Mouse (Mus musculus): Measurements from ENCODE around the gene Mgmt.
A peak's percentile ranks its signal among the peaks of the same experiment; 100 is the strongest.

Mgmt gene

DNA sequence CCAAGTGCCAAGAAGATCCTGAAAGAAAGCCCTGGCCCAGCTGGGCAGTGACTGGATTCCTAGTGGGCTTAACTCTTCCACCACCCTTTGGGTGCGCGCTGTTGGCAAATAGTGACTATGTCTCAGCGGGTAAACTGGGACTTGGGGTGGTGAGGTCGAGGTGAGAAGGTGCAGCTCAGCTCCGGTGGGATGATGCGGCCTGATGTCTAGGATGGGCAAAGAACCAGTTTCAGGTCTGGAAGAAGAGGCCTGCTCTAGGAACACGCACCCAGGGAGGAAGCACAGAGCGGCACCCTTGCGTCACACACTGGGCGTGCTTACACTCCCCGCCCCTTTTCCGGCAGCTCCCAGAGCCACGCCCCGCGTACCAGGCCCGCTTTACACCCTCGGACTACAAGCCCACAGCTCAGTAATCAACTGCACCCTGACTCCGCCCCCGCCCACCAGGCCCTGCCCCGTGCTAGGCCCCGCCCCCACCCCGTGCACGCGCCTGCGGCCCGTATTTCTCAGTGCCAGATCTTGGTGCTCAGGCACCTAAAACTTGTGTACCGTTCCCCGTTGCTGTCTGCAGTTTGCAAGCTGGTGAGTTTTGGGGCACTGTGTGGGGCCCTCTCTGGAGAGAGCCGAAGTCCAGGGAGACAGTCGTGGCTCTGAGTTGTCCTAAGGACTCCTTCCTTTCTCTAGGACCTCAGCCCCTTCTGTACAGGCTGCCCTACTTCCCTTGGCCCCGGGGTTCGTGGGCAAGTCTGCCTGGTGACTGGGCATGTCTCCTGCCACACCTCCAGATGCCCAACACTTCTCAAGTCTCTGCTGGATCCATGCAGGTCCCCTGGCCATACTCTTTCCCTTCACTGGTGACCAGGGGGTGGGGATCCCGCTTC lies at the start of gene Mgmt:
Mgmt (plus strand) TSS at position 509 of the 881 bp plus-strand sequence.
- peak; percentile 89 for DNase-seq (ENCODE audit: low read depth, low spot score)

DNA sequence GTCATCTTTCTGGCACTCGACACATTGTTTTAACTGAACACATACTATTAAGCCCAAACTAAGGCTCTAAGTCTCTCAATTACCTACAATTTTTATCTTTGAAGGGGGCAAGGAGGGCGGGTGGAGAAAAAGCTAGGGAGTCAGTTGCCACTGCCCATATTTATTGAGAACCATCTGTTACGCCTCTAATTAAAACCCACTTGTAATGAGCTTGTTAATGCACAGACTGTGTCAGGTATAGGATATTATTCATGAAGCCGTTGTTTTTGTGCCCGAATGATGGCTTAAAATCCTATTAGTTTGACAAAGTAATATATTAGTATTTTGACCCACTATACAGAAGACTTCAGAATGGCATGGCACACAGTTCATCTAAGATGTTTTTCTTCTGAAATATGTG lies 49.6 kb upstream of the Mgmt start:
- DNase-seq (ENCODE audit: low read depth, low spot score) = no peak

DNA sequence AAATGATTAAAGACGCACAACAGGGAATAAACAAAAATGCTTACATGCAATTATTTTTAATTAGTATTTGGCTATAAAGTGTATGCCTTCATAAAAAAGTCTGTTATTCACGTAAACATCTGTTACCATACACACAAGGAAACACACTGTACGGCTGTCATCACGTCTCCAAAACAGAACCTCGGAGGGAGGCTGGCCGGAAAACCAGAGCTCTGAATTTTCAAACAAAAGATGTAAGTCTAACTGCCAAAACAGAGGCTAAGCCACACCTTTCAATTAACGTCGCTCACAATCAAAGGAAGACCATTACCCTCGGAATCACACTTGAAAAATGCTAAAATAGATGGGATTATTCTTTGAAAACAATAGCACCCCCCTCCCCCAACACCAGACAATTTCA lies 49.1 kb upstream of the Mgmt start:
- no peak for DNase-seq (ENCODE audit: low read depth, low spot score)

DNA sequence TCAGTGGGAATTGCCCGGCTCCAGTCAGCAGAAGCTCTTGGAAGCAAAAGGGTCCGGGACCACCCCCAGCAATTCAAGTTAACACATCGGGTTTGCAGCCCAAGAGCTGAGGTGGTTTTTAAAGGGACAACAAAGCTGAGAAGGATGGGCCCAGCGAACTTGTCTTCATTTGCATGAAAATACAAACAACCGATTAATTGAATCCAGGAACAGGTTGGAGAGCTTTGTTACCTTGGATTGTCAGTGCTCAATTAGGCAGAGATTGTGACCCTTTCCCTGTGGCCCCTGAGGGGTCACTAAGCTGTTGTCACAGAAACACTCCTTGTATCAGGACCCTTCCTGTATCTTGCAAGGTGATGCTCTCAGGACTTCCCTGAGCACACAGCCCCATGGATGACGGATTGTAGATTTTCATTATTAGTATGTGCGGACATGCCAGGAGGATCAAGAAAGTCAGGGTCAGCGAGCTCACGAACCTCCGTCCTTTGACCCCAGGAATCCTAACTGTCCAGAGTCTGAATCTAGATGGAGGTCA lies 48.3 kb upstream of the Mgmt start:
- no peak for DNase-seq (ENCODE audit: low read depth, low spot score)

DNA sequence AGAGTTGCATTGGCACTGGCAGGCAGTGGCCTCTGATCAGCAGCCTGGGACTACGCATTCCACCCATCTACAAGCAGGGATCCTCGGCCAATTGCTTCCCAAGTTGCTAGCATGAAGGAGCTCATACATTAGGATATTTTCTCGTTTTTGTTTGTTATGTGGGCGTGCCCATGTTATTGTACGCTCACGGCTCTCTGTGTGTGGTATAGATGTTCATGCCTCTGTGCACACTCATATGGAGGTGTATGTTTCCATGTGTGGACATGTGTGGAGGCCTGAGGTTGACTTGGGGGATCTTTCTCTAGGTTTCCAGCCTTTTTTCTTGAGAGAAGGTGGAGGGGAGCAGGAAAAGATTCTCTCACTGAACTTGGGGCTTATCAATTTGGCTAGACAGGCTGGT lies 46.8 kb upstream of the Mgmt start:
- DNase-seq (ENCODE audit: low read depth, low spot score) = no peak

DNA sequence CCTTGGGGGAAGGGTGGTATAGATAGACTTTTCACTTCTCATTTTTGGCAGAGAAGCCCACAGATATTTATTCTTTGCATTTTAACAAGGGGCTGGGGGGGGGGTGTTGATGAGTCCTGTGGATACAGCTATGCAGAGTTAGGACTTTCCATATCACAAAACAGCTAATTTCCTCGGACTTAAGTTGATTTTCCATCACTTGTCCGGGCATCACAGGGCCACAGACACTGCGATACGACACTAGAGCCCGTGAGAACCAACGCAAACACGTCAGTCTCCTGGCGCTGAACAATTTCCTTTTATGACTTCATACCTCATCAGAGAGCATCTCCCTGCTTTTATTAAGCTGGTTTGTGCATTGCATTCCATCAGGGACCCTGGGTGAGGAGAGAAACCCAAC lies 45.7 kb upstream of the Mgmt start:
- no peak for DNase-seq (ENCODE audit: low read depth, low spot score)

DNA sequence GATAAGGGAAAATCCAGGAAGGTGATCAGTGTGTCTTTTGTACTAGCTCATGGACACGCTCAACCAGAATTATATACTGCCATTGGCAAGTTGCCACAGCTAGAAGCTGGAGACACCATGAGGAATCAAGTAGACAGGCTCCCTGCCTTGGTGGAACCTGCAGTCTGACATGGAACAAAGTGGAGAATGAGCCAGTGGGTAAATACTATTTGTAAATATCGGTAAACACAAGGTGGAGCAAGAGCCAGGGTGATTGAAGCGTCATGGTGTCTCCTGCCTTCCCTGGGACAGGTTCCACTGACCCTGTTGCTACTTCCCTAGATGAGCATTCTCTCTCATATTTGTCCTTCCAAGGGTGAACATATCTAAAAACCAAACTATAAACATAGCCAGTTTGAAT lies 44.6 kb upstream of the Mgmt start:
- DNase-seq (ENCODE audit: low read depth, low spot score) = no peak

DNA sequence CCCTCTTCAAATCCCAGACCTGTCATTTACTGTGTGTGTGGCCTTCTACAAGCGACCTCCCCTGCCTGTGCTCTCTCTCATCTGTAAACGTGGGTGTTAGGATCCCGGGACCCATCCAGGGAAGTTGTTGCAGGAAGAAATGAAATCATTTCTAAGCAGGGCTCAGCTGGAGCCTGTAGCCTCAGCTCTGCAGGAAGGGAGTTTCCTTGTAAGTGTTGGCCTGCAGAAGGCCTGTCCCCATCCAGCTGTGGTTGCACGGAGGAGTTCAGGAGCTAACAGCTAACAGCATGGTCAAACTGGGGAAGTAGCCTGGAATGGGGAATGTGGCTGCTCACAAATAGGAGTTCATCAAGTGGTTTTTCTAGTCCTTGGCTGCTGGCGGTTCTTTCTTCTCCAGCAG lies 44.1 kb upstream of the Mgmt start:
- peak; percentile 42 for DNase-seq (ENCODE audit: low read depth, low spot score)

DNA sequence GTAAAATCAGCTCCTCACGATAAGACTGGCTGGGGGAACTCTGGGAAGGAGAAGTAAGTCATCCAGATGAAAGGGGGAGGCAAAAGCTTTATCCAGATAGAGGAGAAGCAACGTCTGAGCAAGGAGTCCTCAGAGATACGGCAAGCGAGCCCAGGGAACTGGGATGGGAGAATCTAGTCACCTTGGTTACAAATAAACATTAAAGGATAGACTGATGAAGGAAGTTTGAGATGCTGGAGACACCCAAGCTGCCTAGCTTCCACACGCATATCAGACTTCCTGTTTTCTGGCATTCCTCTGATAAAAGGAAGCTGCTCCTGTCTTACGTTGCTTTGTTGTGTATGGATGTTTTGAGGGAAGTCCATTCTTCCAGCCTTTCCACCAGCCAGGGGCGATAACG lies 42.5 kb upstream of the Mgmt start:
- DNase-seq (ENCODE audit: low read depth, low spot score) = no peak

DNA sequence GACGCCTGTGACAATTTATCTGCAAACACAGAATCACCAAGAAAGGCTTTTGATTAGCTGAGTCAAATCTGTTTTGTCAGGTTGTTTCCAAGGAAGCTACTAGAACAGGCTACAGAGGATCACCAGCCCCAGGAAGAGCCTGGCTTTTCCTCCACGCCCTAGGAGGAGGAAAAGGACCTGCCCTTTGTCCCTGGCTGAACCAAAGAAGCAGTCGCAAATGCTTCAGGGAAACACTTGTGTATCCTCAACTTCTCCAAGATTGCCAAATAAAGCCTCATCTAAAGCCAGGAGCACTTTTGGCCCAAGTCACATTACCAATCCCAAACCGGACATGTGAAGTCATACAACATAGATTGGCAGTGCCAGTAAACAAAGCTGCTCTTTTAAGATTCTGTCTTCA lies 41.7 kb upstream of the Mgmt start:
- peak; percentile 18 for DNase-seq (ENCODE audit: low read depth, low spot score)

DNA sequence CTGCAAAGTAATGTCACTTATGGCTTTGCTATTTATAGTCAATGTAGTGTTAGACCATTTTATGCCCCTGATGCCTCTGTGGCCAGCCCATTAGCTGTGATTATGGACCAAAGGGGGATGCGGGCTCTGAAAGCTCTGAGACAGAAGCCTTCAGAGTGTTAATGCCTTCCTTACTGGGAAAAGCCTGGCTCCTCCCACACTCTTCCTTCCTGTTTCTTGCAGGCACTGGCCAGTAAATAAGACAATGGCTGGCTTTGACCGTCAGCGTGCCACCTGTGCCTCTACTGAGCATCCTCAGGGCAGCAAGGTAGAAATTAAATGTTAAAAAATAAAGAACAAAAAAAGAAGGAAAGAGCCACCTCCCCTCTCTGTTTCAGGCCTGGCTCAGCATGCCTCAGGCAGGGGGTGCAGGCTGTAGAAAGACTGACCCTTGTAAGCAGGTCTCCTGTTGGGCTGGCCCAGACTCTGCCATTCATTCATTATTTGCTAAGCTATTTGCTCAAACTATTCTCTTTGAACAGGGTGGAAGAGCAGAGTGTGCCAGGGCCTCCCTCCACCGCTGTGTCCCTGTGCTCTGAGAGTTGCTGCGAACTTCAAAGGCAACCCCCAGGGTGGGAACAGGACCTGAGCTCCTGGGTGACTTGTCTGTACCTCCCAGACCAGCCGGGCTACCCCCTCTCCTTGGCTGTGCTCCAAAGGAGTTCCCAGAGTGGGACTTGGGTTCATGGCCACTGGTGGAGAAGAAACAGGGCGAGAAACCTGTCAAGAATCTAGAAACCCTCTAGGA lies 29.5 kb upstream of the Mgmt start:
- no peak for DNase-seq (ENCODE audit: low read depth, low spot score)

DNA sequence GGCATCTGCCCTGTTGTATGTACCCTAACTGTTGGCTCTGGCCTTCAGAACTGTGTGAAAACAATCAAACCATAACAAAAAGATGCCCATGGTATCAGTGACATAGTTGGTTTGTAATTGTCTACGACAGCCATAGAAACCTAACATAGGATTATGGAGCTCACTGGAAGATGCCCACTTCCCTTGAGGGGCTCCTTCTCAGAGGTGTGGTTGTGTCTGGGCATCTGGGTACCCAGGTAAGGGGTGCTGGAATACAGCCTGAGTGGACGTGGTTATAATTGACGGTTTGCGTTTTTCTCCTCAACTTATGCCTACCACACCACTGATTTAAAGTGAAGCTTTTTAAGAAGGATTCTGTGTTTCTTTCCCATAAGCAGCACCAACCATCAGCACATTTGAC lies 28.5 kb upstream of the Mgmt start:
- no peak for DNase-seq (ENCODE audit: low read depth, low spot score)

DNA sequence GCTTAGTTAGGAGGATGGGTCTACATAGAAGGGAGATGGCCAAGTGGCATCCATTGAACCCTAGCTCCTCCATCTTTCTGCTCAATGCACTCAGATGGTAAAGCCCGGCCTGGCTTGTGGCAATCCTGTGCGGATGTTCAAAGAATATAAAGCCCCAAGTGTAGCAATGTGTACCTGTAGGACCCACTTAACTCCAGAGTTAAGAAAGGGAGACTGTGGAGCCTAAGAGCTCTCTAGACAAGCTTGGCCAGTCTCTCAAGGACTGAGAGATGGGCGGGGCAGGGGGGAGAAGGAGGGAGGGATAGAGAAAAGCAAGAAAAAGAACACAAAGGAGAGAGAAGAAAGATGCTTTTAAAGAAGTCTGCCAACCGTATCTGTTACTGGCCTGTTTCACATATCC lies 27.9 kb upstream of the Mgmt start:
- no peak for DNase-seq (ENCODE audit: low read depth, low spot score)

DNA sequence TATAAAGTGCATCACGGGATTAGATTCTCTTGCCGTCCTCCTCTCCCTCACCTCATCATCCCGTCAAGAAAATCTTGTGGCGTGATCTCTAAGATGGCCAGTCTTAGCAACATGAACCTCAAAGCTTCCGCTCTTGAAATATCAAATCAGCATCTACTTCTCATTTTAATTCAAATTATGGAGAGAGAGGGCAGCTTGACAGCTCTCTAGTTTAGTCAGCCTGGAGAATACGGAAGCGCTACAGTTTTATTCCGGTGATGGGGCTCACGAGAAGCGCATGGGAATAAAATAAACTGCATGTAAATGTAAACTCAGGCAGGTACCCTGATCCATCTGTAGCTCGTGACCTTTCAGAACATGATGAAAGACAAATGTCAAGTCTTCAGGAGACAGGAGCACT lies 22.9 kb upstream of the Mgmt start:
- DNase-seq (ENCODE audit: low read depth, low spot score) = no peak

DNA sequence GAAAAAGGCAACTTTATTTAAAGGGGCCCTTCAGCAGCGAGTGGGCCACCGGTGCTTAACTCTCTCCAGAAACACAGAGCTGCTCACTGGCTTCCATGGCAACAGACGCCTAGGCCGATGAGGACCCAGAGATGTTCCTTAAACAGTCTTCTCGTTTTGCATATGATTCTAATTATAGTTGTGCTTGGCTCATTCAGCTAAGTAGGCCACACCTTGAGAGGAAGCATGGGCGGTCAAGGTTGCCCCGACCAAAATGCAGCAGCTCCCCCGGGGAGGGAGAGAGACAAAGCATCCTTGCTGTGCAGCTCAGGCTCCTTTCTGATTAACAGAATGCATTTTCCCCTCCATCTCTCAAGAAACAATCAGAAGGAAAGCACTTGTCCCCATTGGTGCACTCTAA lies 22.4 kb upstream of the Mgmt start:
- DNase-seq (ENCODE audit: low read depth, low spot score) = no peak

DNA sequence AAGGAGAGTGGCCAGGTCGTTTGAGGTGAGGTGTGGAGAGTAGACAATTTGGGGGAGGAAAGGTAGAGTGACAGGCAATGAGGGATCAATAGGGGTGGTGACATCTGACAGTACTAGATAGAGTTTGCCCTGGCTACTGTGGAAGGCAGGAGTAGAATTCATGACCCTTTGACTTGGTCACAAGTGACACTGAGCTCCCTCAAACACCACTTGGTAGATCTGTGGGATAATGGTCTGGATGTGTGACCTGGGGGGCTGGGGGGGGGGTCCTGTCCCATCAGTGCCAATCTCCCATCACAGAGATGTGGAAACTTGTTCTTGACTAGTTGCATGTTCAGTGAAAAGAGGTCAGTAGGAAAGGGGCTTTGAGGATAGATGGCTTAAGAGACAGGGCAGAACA lies 20.0 kb upstream of the Mgmt start:
- DNase-seq (ENCODE audit: low read depth, low spot score) = no peak

DNA sequence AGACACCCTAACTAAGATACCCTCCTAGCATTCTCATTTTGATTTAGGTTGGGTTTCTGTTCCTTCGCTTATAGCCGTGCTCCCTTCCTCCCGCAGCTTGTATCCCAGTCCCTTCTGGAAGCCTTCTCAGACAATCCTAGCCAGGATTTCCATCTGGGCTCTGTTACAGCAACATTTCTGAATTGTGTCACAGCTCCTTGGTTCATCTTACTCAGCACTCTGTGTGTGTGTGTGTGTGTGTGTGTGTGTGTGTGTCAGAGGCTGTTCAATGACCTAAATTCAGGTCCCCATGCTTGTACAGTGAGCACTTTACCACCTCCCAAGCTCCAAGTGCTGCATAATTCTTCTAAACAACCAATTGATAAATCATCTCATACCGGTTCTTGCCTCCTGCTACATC lies 14.0 kb upstream of the Mgmt start:
- peak; percentile 51 for DNase-seq (ENCODE audit: low read depth, low spot score)

DNA sequence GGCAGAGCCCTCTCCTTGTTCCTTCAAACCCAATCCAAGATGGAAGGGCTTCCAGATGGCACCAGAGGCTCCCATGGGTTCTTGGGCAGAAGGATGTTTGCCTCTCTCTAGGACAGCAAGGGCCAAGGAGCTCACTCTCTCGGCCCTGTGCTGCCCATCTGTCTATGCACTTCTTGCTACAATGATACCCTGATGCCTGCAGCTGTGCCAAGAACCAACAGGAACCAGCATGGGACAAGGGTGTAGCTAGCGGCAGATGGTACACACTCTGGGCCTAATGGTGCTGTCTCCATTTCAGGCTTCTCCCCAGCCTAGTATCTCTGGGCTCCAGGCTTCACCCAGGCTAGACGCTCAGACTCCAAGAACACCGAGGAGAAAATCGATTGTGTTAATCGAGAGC lies 6.3 kb upstream of the Mgmt start:
- DNase-seq (ENCODE audit: low read depth, low spot score) = no peak

DNA sequence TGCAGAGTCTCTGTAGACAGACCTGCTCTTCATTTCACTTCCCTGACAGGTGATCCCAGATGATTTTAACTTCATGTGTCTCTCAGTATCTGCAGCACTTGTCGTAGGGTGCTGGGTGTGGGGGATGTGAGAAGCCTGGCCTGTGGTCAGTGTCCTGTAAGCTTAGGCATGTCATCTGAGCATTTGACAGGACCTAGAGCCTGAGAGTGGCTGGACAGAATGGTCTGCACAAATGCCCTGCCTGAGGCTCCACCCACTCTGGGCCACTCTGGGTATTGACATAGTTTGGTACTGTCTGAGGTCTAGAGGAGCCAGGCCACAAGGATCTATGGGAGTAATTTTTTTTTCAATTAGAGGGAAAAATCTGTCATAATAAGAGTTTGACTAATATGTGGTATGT lies 942 bp downstream of the Mgmt start:
- no peak for DNase-seq (ENCODE audit: low read depth, low spot score)

DNA sequence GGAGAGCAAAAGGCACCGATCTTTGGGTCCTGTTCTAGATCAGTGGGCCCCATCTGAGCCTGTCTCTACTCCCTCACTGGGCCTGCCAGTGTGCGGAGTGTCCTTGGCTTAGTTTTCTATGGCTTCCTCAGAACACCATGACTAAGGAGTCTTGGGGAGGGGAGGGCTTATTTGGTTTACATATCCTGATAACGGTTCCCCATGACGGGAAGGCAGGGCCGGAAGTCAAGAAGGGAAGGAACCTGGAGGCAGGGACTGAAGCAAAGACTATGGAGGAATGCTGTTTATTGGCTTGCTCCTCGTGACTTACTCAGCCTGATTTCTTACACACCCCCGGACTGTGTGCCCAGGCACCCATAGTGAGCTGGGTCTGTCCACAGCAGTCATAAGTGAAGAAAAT lies 1.4 kb downstream of the Mgmt start:
- no peak for DNase-seq (ENCODE audit: low read depth, low spot score)

DNA sequence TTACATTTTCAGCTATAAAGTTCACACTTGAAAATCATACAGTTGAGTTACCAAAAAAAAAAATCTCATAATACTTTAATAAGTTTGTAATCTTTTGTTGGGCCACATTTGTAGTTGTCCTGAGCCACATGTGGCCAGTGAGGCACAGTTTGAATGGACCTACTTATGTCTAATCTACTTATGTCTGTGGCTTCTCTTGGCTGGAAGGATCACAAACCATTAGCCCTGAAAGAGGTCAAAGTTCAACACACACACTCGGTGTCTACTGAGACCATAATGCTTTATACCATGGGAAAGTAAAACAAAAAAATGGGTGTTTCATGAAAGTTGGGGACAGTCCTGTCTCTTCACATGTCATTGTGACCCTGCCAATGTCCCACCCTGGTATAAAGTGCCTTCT lies 3.1 kb downstream of the Mgmt start:
- DNase-seq (ENCODE audit: low read depth, low spot score) = no peak

DNA sequence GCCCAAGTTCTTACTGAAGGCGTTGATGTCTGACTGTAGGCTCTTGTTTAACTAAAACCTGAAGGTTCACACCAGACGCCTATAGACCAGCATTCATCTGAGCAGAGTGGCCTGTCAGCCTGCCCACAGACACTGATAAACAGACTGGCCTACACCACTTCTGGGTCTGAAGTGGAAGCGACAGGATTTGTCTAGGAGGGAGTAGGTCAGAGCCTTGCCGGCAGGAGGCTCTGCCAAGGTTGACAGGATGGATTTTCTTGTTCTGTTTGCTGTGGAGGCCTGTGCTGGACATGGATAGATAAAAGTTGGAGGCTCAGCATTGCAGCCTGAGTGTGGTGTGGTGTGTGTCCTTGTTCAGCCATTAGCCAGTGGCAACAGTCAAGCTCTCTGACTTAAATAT lies 3.6 kb downstream of the Mgmt start:
- no peak for DNase-seq (ENCODE audit: low read depth, low spot score)

DNA sequence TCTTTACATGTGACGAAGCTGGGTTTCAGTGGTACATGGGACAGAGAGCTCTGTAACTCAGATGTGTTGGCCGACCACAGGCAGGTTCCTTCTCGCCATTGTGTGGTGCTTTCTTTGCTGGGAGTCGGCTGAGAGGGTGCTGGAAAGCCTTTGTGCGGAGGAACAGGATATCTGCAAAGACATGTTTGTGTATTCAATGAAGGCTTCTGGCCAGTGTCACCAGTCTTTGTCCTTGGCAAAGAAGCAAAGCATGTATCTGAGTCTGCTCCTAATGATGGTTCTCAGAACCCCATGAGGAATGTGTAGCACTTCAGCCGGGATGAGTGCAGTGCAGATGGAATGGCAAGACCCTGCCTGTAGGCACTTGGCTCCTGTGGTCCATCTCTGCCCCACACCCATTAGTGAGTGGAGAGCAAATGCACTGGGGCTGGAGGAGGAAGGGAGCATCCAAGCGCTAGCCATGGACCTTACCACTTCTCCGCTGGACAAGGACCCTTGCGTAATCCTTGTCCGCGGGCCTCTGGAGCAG lies 14.3 kb downstream of the Mgmt start:
- DNase-seq (ENCODE audit: low read depth, low spot score) = no peak

Data from skeletal muscle tissue, adult 2 months (tissue).